Mouse (Mus musculus): Measurements from ENCODE around the gene Trim21.
A peak's percentile ranks its signal among the peaks of the same experiment; 100 is the strongest.

The Trim21 gene

DNA sequence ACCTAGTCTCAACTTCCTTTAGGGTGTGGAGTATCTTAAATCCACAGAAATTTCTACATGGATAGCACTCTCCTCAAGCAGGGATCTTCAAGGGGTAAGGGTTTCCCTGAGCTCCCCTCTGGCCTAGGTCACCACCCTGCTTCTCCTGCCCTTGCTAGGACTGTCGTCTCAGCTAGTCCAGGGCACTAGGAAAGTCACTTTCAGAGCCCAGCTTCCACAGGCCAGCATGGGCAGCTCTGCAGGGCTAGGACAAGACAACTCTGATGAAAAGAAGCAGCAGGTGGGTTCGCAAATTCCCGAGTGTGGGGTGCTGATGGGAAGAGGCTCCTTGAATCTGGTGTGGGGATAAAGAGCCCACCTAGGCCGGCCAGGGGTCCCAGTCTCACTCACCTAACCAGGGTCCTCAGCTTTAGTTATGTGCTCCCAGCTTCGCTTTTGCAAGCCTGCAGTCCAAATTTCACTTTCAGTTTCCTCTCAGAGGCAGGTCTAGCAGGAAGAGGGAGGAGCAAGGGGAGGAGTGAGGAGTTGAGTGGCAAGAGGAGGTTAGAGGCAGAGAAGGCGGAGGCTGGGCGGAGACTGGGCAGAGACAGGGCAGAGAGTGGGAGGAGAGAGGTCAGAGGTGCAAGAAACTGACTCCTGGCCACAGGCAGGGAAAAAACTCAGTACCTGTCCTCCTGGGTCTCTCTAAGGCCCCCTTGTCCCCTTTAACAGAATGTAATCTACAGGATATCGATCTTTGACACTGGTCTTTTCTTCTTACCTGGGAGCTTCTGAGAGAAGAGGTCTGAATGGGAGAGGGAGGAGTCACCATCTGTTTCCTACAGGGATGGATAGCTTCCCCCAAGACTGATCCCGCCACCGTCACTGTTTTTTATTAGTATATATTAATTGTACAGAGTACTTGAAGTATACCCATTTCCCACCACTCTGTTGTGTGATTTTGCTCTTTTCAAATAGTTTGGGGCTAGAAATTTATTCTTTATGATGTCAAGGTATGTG is at the start of gene Trim21:
Gene Trim21, minus strand, starts transcription at position 488 of the 999 bp plus-strand sequence.
- peak; percentile 28 for DNase-seq (ENCODE audit: extremely low read depth, low read depth, low spot score)

DNA sequence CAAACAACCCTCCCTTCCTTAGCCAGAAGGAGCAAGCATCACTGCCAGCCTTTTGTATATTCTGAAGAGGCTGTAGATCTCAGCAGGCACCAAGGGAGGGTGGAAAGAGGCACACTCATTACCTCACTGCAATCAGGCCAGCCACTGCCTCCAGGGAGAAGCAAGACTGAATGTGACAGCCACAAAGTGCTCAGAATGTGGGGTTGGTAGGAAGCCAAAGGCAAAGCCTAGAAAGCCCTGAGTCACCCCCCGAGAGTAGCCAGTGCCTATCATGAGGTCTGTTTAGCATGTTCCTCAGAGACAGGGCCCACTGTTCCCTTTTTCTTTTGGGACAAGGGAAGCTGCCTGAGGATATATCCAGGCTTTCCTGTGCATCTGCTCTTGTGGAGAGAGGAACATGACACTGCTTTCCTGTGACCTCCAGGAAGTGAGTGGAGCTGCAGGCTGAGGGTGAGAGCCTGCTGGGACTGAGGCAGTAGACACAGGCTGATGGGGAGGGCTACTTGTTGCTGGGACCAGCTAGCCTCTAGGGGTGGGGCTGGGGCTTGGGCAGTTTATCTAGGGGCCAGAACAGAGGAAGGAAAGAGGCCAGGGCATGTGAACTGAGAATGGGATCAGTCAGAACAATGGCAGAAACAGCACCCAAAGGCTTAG is 32.2 kb upstream of the Trim21 start, which contains the start of gene Olfr552:
Gene Olfr552, plus strand, starts transcription at position 393 of the 654 bp plus-strand sequence.
- DNase-seq (ENCODE audit: extremely low read depth, low read depth, low spot score): no peak

DNA sequence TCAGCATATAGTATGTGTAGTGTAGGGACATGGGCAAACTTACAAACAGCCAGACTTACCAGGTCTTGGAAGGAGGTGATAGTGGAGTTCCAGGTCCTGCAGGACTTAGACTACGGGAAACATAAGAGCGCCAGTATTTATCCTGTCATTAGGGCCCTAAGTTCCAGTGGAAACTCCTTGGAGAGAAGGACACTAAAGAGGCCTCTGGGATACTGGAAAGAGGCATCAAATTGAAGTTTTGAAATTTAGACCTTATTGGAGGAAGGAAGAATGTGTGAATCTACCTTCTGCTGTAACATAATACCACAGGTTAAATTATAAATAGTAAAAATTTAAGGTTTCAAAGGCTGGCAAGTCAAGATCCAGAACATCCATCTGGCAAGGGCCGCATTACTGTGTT is 26.5 kb upstream of the Trim21 start, which contains the start of gene Olfr551:
Gene Olfr551, minus strand, starts transcription at position 101 of the 400 bp plus-strand sequence.
- DNase-seq (ENCODE audit: extremely low read depth, low read depth, low spot score): no peak

DNA sequence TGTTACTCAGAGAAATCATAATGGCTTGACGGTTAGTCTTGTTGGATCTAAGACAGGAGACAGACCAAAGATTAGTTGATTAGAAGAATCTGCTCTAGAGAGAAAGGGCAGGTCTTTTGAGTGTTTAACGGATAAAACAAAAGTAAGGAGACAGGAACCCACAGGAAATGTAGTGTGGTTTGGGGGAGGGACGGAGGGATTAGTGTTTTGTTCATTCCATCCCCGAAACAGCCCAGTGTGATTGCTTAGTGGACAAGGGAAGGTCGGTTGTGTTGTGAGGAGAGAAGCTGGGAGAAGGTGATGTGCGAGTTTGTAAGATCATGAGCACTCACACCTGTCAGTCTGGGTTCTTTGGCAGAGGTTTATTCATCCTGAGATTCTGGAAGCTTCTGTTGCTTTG is 10.7 kb upstream of the Trim21 start:
- no peak for DNase-seq (ENCODE audit: extremely low read depth, low read depth, low spot score)

DNA sequence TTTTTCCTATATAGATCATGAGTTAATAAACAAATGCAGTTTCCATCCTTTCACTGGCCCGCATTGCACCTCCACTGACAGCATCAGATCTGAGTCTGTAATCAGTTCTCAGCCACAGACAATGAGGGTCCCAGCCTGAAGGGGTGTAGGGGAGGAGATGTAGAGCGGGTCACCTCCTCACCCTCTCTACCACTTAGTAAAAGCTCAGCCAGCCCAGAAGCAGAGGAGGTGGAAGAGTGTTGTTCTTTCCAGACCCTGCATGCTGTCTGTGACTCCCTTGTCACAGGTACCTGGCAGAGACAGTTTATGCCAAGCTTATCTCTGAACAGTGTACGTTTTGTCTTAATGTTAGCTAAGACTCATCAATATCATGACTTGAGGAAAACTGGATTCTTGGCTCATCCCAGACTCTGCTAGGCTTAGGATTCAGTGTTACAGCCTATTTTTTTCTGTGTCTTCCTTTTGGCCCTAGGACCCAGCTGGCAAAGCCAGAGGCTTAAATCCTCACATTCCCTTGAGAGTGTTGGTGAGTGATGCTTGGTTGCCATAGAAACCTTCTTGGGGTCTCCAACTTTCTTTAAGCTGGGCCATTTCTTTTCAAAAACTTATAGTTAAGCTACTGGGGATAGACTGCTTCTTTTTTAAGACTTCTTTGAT is 8.0 kb upstream of the Trim21 start:
- DNase-seq (ENCODE audit: extremely low read depth, low read depth, low spot score): no peak

DNA sequence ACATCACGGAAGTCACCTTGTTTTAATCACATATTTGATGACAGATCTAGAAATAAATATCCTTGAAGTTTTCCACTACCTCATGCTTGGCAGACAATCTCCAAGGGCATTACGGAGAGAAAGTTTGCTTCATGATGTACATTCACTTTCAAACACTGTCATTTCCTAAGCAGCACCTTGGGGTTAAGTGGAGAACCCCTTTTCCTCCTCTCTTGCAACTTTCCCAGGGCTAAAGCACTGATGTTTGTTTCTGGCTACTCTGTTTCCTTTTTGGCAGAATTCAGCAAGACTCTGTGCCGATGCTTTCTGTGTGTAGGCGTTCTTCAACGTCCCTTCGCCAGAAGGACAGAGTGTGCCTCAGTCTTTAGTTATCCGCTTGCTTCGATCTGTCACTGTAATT is 5.9 kb upstream of the Trim21 start, which contains the start of gene Olfr550:
Gene Olfr550, plus strand, starts transcription at position 301 of the 400 bp plus-strand sequence.
- DNase-seq (ENCODE audit: extremely low read depth, low read depth, low spot score): no peak

DNA sequence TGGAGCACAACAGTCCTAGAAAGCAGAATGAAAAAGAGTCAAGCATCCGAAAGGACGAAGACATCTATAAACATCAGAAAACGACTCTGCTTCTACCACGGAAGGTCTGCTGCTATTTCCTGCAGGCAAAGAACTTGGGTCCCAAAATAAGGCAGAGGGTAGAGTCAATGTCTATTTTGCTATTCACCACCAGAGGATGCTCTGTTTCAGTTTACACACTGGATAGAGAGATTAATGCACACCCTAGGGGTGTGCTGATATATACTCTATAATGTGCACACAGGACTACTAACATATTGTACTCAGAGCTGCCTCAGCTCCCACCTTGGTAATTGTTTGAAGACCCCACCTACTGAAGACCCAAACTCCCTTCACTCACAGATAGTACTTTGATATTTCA is 933 bp upstream of the Trim21 start:
- no peak for DNase-seq (ENCODE audit: extremely low read depth, low read depth, low spot score)

DNA sequence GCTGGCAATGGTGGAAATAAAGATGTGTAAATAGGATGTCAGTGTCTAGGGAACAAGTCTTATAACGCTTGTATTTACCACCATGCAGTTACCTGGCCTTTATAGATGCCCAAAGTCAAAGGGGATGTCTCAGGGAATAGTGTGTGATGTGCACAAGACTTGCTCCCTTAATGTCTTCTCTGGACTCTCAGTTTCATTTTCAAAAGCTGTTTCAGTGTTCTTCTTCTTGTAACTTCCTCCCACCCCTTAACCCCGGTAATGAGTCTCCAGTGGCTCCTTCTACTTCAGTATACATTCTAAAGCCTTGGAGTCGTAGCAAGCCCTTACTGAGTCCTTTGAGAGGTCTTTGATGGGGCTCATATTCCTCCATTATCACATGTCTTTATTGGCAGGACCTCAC is 12.0 kb downstream of the Trim21 start:
- DNase-seq (ENCODE audit: extremely low read depth, low read depth, low spot score): no peak

DNA sequence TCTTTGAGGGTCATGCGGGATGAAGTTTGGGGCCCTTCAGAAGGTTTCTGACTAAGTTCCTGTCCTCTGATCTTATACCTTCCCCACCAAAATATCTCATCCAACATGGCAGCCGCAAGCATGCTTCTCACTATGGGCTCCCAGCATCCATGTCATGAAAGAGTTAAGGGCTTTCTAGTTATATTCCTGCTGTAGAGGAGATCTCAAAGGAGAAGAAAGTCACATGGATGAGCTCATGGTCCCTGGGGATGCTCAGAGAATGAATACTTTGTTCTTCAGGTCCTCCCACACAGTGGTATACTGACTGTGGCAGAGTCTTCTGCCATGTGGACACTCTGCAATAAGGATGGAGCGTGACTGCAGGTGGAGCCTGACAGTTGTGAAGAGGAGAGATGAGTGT is 15.7 kb downstream of the Trim21 start, which contains the start of gene Olfr549:
Gene Olfr549, plus strand, starts transcription at position 301 of the 400 bp plus-strand sequence.
- DNase-seq (ENCODE audit: extremely low read depth, low read depth, low spot score): no peak

DNA sequence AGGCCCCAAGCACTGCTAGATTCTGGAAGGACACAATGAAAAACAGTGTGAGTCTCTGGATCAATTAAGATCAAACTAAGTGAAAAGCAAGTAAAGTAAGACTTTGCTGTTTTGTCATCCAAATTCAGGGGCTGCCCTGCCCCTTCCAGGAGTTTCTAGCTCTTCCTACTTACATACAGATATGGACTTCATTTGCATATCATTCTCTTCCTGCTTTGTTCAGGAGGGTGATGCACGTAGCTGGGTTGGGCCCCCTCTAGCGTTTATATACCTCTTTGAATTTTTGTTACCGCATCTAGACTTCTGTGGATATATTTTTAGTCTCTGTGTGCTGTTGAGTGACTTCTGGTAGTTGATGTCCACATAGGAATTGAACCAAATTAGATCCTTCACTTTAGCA is 24.0 kb downstream of the Trim21 start:
- no peak for DNase-seq (ENCODE audit: extremely low read depth, low read depth, low spot score)

DNA sequence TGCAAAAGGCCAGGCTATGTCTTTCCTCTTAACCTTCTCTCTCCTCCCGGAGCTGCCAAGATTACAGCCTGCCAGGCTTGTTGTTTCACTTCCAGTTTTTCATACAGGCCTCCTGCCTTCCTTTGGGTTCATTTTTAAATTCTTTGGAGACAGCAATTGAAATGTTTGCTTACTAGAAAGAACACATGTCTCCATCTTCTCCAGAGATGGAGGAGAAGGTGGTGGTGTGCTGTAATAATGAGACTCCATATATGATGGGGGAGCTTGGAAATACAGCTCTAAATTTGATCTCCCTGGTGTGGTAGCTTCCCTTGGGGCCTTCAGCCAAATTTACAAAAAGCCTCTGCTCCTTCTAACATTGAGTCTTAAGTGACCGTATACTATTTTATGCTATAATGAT is 24.7 kb downstream of the Trim21 start, which contains the start of gene Olfr548-ps1:
Gene Olfr548-ps1, plus strand, starts transcription at position 301 of the 400 bp plus-strand sequence.
- DNase-seq (ENCODE audit: extremely low read depth, low read depth, low spot score): no peak

DNA sequence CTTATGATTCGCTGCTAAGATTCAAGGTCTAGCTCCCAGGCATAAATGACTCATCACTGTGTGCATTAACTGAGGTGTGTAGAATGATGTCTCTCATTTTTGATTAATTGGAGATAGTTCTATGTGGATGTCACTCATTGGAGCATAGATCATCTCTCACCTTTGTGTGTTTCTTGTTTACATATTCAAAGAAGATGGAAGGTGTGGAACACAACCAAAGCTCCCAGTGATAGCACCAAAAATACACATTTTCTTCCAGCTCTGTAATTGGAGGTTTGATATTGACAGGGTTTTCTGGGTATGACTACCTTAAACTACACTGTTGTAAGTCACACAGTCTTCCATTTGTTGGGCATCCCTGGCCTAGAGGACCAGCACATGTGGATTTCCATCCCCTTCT is 30.8 kb downstream of the Trim21 start, which contains the start of gene Olfr547:
Gene Olfr547, plus strand, starts transcription at position 301 of the 400 bp plus-strand sequence.
- DNase-seq (ENCODE audit: extremely low read depth, low read depth, low spot score): no peak

DNA sequence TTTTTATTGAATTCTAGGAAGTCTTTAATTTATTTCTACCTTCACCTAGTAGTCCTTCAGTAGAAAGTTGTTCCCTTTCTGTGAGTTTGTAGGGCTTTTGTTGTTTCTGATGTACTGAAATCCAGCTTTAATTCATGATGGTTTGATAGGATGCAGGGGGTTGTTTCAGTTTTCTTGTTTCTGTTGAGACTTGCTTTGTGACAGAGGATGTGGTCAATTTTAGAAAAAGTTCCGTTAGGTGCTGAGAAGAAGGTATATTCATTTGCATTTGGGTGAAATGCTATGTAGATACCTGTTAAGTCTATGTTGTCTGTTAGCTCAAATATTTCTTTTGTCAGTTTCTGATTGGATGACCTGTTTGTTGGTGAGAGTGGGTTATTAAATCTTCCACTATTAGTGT is 36.2 kb downstream of the Trim21 start:
- no peak for DNase-seq (ENCODE audit: extremely low read depth, low read depth, low spot score)

DNA sequence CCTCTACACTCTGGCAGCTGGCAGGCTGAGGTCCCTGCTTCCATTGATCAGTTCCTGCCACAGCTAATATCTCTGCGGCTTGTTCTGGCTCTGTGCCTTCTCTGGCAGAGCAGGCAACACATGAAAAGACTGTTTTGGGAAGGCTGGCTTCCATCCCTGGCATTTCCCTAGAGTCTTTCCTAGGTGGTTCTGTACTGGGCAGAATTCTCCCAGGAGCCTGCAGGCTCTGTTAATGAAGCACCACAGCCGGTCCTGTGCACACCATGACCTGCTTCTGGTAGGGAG is 48.3 kb downstream of the Trim21 start:
- DNase-seq (ENCODE audit: extremely low read depth, low read depth, low spot score): no peak

DNA sequence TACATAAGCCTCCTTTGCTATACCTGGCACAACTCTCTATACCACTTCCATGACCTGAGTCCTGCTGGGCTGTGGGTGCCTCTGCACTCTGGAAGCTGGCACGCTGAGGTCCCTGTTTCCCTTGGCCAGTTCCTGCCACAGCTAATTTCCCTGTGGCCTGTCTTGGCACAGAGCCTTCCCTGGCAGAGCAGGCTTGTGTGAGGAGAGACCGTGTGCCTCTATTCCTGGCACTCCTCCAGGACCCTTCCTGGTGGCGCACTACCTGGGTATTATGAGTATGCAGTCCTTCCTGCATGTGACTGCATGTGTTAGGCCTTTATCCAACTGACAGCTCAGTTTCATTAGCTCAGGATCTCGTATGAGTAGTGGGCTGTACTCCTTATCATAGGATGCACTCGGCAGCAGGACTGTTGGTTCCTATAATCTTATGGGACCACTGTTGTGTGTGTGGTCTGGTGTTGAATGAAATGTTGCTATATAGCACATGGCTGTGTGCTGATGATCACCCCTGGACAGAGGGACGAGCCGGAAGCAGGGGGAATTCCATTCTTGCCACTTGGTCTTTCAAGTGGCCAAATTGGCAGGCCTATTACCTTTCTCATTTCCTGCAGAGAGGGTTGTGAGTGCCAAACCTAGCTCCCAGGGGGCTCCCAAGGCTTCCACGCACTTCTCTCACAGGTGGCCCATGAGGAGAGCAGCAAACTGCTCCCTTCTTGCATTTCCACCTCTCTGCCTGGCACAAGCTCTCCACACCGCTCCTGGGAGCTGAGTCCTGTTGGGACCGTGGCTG is 48.8 kb downstream of the Trim21 start:
- no peak for DNase-seq (ENCODE audit: extremely low read depth, low read depth, low spot score)

DNA sequence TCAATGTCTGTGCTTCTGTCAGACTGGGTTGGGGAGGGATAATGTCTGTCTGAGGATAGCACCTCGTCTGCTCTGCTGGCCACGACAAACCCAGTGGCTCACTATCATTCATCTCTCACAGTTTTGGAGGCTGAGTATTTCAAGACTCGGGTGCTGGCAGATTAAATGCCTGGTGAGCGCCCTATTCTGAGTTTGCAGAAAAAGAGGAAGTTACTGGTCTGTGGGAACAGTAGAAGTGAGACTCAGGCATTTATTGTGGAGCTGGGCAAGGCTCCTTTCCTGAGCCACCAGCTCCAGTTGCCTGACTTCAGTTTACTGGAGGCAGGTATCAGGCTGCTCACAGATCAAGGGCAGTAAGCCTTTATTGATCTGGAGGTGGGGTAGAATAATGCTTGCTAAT is 51.1 kb downstream of the Trim21 start:
- no peak for DNase-seq (ENCODE audit: extremely low read depth, low read depth, low spot score)

DNA sequence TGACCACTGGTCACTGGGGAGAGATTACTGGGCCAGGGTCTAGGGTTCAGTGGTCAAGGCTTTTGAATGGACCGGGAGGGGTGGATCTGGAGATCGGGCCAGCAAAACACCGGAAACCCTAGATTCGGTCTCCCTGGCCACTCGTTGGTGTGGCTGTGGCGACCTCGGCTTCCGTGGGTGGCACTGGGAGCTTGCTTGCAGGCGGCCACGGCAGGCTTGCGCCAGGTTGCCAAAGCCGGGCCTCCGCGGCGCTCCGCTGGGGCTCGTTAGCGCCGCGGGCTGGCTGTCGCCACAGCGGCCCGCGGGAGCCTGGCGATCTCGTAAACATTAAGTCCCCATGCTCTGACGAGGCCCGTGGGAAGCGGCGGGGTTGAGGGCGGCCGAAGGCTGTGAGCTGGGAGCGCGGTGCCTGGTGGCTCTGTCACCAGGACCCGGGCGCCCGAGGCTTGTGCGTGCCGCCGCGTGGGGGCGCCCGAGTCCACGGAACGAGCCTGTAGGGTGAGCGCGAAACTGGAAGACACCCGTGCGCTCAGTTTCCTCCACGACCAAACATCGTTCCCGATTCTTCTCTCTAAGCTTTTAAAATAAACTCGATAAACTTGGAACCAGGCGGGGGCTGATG is 52.4 kb downstream of the Trim21 start:
- DNase-seq (ENCODE audit: extremely low read depth, low read depth, low spot score): no peak

DNA sequence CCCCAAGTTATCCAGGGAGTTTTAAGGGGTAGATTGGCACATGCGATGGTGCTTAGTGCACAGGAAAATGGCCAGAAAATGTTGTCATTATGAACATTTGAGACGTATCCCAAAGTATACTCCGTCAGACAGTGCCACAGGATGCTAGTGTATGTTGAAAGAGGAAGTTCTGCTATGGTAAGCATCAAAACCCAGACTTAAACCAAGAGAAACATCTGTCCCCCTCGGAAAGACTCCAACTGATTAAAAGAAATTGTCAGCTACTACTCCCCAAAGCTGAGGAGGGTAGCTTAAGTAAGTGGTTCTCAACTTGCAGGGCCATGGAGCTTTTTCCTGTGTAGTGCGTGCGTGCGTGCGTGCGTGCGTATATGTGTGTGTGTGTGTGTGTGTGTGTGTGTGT is 53.4 kb downstream of the Trim21 start:
- no peak for DNase-seq (ENCODE audit: extremely low read depth, low read depth, low spot score)

DNA sequence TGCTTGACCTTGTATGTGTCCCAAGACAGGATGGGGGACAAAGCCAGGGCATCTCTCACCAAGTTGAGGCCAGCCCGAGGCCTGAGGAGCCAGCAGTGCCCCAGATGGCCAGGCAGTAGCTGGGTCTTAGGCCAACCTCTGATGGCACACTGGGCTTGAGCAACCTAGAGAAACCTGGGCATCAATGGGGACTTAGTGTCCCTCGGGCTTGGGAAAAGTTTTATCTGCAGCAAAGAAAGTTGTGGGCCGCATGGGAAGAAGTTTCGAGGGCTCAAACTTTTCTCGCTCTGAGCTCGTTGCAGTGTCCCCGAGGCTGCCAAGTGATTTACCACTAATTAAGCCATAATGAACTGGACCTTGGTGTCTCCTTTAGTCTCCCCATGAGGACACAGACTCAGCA is 55.6 kb downstream of the Trim21 start:
- no peak for DNase-seq (ENCODE audit: extremely low read depth, low read depth, low spot score)

DNA sequence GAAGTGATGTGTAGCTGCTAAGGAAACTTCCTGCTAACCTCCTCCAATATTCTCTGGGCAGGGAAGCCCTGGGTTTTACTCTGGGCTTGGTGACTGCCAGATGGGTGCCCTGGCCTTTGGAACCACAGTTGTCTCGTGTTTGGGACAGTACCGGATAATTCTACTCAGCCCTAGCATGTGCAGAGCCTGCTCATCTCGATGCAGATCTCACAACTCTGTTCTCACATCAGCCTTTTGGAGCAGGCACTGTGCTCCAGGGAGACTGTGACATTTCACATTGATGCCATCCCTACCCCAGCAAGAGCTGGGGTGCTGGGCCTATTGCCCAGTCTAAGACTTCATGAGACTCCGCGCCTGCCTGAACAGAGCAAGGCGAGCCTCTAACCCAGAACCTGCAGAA is 56.6 kb downstream of the Trim21 start:
- DNase-seq (ENCODE audit: extremely low read depth, low read depth, low spot score): no peak
